Mouse (Mus musculus) left cerebral cortex, postnatal 10 days (tissue): ENCODE results near the gene 6030468B19Rik. TPM values are rescaled to one million over a fixed set of nuclear protein-coding genes. Genes with fewer than 3 reads are reported as not detected.

Experiments used
- DNase-seq, 2 experiments: peaks; one replicate each; pipeline ENCODE4 v3.0.0; 2021 to 2022; ENCODE audit warnings: low spot score in 2 of 2, mixed read lengths in 1 of 2; ENCODE audit errors: extremely low spot score in 1 of 2
- intact Hi-C: fragments of 180-260 bp; cut with DNase I; formaldehyde crosslinking; loops from one replicate; pipeline ENCODE4 v1.15.1; 2025
- total RNA-seq, 2 experiments: library from RNA; stranded (reverse); gene quantifications; 2 replicates each; pipeline ENCODE4 v1.2.3; 2021

6030468B19Rik gene
- not detected for total RNA-seq

DNA sequence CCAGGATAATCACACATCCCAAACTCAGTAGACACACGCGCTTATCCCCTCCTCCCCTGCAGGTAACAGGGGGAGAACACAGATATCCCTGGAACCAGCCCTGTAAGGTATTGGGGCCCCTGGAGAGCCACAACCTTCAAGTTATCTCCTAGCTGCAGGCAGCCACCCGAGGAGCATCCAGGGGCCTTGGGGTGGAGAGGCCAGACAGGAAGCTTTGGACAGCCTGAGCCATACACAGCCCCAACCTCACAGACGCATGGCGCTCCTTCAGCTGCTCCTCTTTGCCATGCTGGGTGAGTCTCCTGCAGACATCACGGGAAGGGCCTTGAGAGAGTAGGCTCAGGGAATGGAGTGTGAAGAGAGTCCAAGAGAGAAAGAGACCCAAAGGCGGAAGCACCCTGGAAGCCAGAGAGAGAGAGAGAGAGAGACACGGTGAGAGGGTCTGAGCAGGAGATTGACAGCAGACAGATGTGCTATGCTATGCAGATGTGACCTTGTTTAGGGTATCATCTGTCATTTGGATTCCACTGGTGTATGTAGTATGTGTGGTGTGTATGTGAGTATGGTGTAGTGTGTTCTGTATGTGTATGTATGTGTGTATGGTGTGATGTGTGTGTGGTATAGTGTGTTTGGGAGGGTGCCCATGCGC lies at the start of gene 6030468B19Rik:
6030468B19Rik (plus strand) TSS at position 150 of the 649 bp plus-strand sequence.
- no peak for DNase-seq
- intact Hi-C loops: no loop called here

- intact Hi-C loops: no loop called here
- DNase-seq: no peak
Observed at GRCm38 (mm10) chr11:117748628-117749027, 48.8 kb upstream of the 6030468B19Rik start.

GRCm38 (mm10) chr11:117749414-117749813 lies 48.0 kb upstream of the 6030468B19Rik start:
- intact Hi-C loops: no loop called here
- no peak for DNase-seq

GRCm38 (mm10) chr11:117751544-117751943 lies 45.9 kb upstream of the 6030468B19Rik start:
- DNase-seq: no peak
- intact Hi-C loops: no loop called here

DNA sequence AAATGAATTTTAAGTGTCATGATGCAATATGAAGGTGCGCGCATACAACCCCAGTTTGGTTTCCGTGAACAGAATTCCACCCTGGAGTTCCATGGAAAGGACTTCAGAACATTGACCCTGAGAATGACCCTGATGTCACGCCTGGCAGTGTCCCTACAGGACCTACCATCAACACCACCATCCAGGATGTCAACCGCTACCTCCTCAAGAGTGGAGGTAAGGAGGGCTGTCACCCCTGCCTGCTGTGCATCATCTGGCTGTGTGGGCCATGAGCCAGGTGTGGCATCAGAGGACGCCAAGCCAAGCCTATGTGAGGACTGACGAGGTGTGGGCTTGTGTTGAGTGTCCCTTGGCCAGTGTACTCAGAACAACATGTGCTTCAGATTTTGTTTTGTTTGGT lies 41.6 kb upstream of the 6030468B19Rik start:
- intact Hi-C loops: no loop called here
- DNase-seq: no peak

GRCm38 (mm10) chr11:117759267-117759666 lies 38.2 kb upstream of the 6030468B19Rik start:
- intact Hi-C loops: no loop called here
- DNase-seq: no peak

GRCm38 (mm10) chr11:117760374-117761119 lies 36.9 kb upstream of the 6030468B19Rik start:
- intact Hi-C loops: no loop called here
- DNase-seq: no peak

GRCm38 (mm10) chr11:117761801-117762200 lies 35.7 kb upstream of the 6030468B19Rik start:
- intact Hi-C loops: no loop called here

GRCm38 (mm10) chr11:117762246-117762645 lies 35.2 kb upstream of the 6030468B19Rik start:
- DNase-seq: no peak
- intact Hi-C loops: no loop called here

More at GRCm38 (mm10) chr11:117761801-117762200, 35.7 kb upstream of the 6030468B19Rik start:
- no peak for DNase-seq

GRCm38 (mm10) chr11:117764319-117764718 lies 33.1 kb upstream of the 6030468B19Rik start:
- intact Hi-C loops: no loop called here
- DNase-seq: no peak

DNA sequence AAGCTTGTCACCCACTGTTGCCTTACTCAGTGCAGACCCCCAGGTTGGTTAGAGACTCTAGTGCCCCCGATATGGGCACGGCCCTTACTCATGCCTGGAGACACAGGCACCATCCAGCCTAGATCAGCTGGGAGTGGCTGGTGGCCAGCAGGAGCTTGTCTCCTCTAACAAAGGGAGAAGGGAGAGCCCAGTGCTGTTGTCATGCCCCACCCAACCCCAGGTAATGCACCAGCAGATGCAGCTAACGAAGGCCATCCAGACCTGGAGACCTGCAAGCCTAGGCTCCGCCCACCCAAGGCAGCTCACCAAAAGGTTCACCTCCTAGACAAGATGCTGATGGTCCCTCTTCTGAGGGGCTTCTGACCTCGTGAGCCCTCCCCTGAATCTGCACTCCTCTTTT lies 32.1 kb upstream of the 6030468B19Rik start:
- intact Hi-C loops: no loop called here
- DNase-seq: peak in 1 of 2 experiments; percentile 34

- intact Hi-C loops: no loop called here
Observed at GRCm38 (mm10) chr11:117766275-117766674, 31.2 kb upstream of the 6030468B19Rik start.

DNA sequence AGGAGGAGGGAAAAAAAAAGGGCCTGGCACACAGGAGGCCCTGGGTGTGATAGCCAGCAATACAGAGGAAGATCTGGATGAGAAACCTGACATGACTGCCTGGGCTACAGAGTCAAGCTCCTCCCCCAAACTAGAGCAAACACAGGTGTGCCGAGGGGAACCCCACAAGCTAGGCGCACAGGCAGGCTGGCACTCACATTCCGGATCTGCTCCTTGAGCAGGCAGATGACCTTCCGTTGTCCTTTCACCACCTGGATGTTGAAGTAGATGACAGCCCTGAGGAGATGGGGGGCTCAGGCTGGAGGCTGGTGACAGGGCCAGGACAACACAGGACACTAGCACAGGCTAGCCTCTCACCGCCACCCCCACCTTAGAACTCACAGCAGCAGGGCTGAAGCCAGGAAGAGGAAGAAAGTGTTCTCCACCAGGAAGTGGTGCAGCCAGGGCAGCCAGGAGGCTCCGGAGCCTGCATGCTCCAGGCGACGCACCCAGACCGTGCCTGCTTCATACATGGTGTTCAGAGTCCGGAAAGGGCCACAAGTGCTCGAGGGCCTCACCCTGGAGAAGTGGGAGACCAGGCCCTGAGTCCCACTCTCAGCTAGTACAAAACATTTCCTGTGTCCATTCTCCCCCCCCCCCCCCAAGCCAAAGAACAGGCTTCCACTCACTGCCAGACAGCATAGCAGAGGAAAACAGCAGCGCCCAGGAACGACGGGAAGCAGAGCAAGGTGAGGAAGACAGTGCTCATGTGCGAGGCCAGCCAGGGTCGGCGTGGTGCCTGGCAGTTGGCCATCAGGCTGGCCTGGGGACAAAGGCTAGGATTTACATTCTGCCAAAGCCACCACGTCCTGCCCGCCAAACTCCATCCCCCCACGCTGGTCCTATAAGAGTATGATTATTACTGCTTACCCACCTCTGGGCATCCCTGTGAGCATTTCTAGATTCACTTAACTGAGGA lies 28.5 kb upstream of the 6030468B19Rik start:
- peak in 1 of 2 experiments; percentile 44 for DNase-seq

More at GRCm38 (mm10) chr11:117766275-117766674, 31.2 kb upstream of the 6030468B19Rik start:
- no peak for DNase-seq

DNA sequence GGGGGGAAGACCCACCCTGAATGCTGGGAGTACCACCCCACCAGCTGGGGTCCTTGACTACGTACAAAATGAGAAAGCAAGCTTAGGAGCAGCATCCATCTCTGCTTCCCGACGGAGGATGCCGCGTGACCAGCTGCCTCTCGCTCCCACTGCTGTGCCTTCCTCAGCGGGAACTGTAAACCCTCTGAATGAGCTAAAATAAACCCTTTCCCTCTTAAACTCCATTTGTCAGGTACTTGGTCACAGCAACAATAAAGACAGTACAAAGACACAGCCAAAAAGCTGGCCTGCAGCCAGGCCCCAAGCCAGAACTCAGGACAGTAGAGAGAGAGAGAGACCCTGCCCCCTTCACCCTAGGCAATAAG lies 27.8 kb upstream of the 6030468B19Rik start:
- intact Hi-C loops: no loop called here
- DNase-seq: peak in 1 of 2 experiments; percentile 22

More for the DNA sequence above, 28.5 kb upstream of the 6030468B19Rik start:
- intact Hi-C loops: no loop called here

- no peak for DNase-seq
- intact Hi-C loops: no loop called here
Observed at GRCm38 (mm10) chr11:117770407-117770806, 27.1 kb upstream of the 6030468B19Rik start.

DNA sequence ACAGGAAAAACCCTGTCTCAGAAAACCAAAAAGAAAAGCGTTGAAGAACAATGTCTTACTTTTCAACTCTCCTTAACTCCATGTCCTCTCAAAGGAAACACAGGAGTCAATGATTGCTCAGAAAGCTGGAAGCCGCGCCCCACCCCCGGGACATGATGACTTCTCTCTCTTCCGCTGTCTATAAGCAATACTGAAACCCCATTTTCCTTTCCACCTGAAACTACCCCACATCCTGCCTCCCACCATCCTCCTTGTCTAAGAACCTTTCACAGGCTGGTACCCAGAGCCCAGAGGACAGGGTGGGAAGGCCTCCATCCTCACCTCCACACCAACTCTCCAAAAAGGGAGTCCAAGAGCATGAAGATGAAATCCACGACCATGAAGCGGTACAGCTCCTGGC lies 25.1 kb upstream of the 6030468B19Rik start:
- DNase-seq: no peak
- intact Hi-C loops: no loop called here

DNA sequence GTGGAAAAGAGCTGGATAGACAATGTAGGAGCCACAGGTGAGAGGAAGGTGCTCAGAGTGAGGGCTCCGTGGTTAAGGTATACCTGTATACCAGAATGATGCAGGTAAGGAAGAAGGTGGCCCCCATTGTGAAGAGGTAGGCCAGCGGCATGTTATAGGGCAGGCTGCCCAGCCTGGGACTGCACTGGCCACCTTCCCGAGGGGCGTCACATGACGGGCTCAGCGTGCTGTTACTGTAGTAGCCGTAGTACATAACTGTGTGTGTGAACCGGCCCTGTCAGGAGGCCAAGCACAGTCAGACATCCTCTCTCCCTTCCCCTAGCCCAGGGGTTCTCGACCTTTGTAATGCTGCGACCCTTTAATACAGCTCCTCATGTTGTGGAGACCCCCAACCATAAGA lies 22.5 kb upstream of the 6030468B19Rik start:
- intact Hi-C loops: no loop called here
- no peak for DNase-seq

- intact Hi-C loops: no loop called here
- no peak for DNase-seq
Observed at GRCm38 (mm10) chr11:117775540-117775939, 21.9 kb upstream of the 6030468B19Rik start.

GRCm38 (mm10) chr11:117776085-117776792 lies 21.2 kb upstream of the 6030468B19Rik start:
- intact Hi-C loops: no loop called here
- no peak for DNase-seq
